ENCODE assay signal across 26 mouse cellular contexts in the genomic region with DNA sequence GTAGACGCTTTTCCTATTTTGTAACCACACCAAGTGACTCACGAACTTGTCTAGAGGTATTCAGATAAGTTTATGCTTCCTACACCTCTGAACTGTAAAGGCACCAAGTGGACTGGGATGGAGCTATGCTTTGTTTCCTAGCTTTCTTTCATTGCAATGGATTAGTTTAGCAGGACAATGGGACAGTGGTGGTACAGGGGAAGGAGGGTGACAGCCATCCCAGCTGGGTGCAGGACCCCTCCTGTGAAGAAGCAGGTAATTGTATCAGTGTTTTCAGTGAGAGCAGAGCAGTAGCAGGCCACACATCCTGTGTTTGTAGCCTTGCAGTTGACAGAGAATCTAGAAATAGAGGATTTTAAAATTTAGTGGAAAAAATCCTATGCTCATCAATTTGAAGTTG. TPM values are rescaled to one million over a fixed set of nuclear protein-coding genes. Genes with fewer than 3 reads are reported as not detected.
DNase-seq lines count a peak whose midpoint lies in the region; ATAC-seq and TF ChIP-seq lines count a peak whose summit lies in the region.
"Had no signal": no experiment of that assay in that cellular context is flagged by ENCODE, and none has a peak within 500 bp of the region (broad histone marks: within the 10 kb centered on the region; RNA-seq: fewer than 3 reads in every experiment).

No protein-coding gene starts in this region.

- 40% methylated on average over 2 of the region's 2 CpGs for WGBS in forebrain, embryonic 13.5 days

- H3K27ac ChIP-seq in ES-Bruce4 (ENCODE audit: insufficient read depth, low read length): no peak overlapping the region
- H3K27ac ChIP-seq in forebrain, embryonic 13.5 days: no peak overlapping the region
- H3K27ac ChIP-seq: embryonic facial prominence, embryonic 15.5 days; forebrain, embryonic 10.5 days; forebrain, embryonic 12.5 days; forebrain, embryonic 15.5 days had no signal

- H3K9ac ChIP-seq in ES-Bruce4 (ENCODE audit: low read depth, poor library complexity, severe bottlenecking): no peak overlapping the region
- H3K9ac ChIP-seq in forebrain, embryonic 13.5 days: no peak overlapping the region
- H3K9ac ChIP-seq: embryonic facial prominence, embryonic 13.5 days; embryonic facial prominence, embryonic 15.5 days; forebrain, embryonic 12.5 days; forebrain, embryonic 15.5 days; forebrain, postnatal 0 days had no signal

- no peak for TF ChIP-seq POLR2A in ES-Bruce4 (IDR thresholded peaks at IDR 0.05; ENCODE audit: insufficient read depth, low read length)

- peak; percentile 56; the same call in 1 of the 2 replicates for TF ChIP-seq EP300 in ES-Bruce4 (IDR thresholded peaks at IDR 0.05; ENCODE audit: insufficient read depth, low read depth, low read length)

- TF ChIP-seq CTCF in ES-Bruce4 (IDR thresholded peaks at IDR 0.05; ENCODE audit: low read depth, low read length): no peak

- no peaks in the 10 kb centered on the region for H3K9me3 ChIP-seq in ES-Bruce4 (replicated peaks; ENCODE audit: control insufficient read depth, insufficient read depth, low read length, poor library complexity, severe bottlenecking)
- no peaks in the 10 kb centered on the region for H3K9me3 ChIP-seq in forebrain, embryonic 13.5 days (replicated peaks)
- H3K9me3 ChIP-seq: embryonic facial prominence, embryonic 13.5 days; embryonic facial prominence, embryonic 15.5 days; forebrain, embryonic 10.5 days; forebrain, embryonic 12.5 days; forebrain, embryonic 15.5 days had no signal

- H3K4me1 ChIP-seq in ES-Bruce4 (ENCODE audit: control insufficient read depth, insufficient read depth, low read length): peaks cover 7% of the 10 kb centered on the region
- peaks cover 25% of the 10 kb centered on the region for H3K4me1 ChIP-seq in forebrain, embryonic 13.5 days

- DNase-seq in ES-CJ7 (ENCODE audit: low read depth, low spot score) (peak; percentile 63), R1 (ENCODE audit: low read depth, low spot score) (peak; percentile 84)
- peak; percentile 58 for DNase-seq in naive thymus-derived CD4-positive, alpha-beta T cell, adult 2 months (ENCODE audit: low read depth)
- no peak for DNase-seq in retina, embryonic 14.5 days (ENCODE audit: low spot score)
- no peak for DNase-seq in layer of hippocampus, adult 9-10 months (ENCODE audit: low spot score)
- DNase-seq: adrenal gland, adult 8-10 months; adrenal gland, postnatal 14 days; adrenal gland, postnatal 36 days; cerebellum, adult 11-12 months; cerebellum, adult 2 months; cerebellum, adult 9-11 months; cerebellum, postnatal 14 days; cerebellum, postnatal 36 days; embryo, embryonic 11 days; forebrain, postnatal 0 days had no signal

- ATAC-seq in forebrain, embryonic 13.5 days: no peak
- ATAC-seq: activated CD4-positive, CD25-positive, alpha-beta regulatory T cell, adult 4 months; forebrain, embryonic 15.5 days; forebrain, postnatal 0 days; Patski had no signal

- H3K4me3 ChIP-seq in ES-Bruce4 (ENCODE audit: low read depth, low read length): no peak overlapping the region
- H3K4me3 ChIP-seq in forebrain, embryonic 13.5 days: no peak overlapping the region
- H3K4me3 ChIP-seq: embryonic facial prominence, embryonic 13.5 days; embryonic facial prominence, embryonic 15.5 days; erythroblast, embryonic 14.5 days; forebrain, embryonic 10.5 days; forebrain, embryonic 12.5 days; forebrain, embryonic 15.5 days had no signal

- H3K4me2 ChIP-seq in forebrain, embryonic 13.5 days: no peak overlapping the region
- H3K4me2 ChIP-seq: embryonic facial prominence, embryonic 13.5 days; embryonic facial prominence, embryonic 15.5 days; forebrain, embryonic 12.5 days; forebrain, embryonic 15.5 days had no signal

- H3K36me3 ChIP-seq in ES-Bruce4 (ENCODE audit: control insufficient read depth, insufficient read depth, low read length, poor library complexity, severe bottlenecking): no peaks in the 10 kb centered on the region
- no peaks in the 10 kb centered on the region for H3K36me3 ChIP-seq in forebrain, embryonic 13.5 days (ENCODE audit: poor library complexity, severe bottlenecking)
- H3K36me3 ChIP-seq: embryonic facial prominence, embryonic 15.5 days; forebrain, embryonic 12.5 days; forebrain, embryonic 15.5 days; G1E had no signal

- H3K27me3 ChIP-seq in ES-Bruce4 (ENCODE audit: control insufficient read depth, insufficient read depth, low read length, poor library complexity, severe bottlenecking): no peaks in the 10 kb centered on the region
- H3K27me3 ChIP-seq in forebrain, embryonic 13.5 days: no peaks in the 10 kb centered on the region
- H3K27me3 ChIP-seq: embryonic facial prominence, embryonic 13.5 days; embryonic facial prominence, embryonic 15.5 days; forebrain, embryonic 15.5 days; Patski had no signal

RNA-seq across cellular contexts. Expression of a gene that starts 34.0 kb away (rescaled TPM):
- 3.4 and 5.4 TPM in 2 replicates for polyA plus RNA-seq in ES-Bruce4 (2011; ENCODE audit: insufficient read depth, insufficient read length, low read depth, missing spikeins)
- polyA plus RNA-seq in forebrain, embryonic 13.5 days (2015; fragmentation: Nextera tagmentation; extraction: Ambion mirVana): 24.8 and 27.6 TPM in 2 replicates
- polyA plus RNA-seq: erythroblast, embryonic 14.5 days; G1E had no signal

Comparison
In these comparisons a context has a peak if more than half of its experiments do, and no peak if none do; other contexts are left out.
1. DNase-seq: peak in ES-CJ7 (single experiment), R1 (single experiment) and naive thymus-derived CD4-positive, alpha-beta T cell, adult 2 months (single experiment); none in retina, embryonic 14.5 days (single experiment) and layer of hippocampus, adult 9-10 months (single experiment).